Mouse (Mus musculus) yolk sac, embryonic 10.5 days (tissue): Measurements from ENCODE around the gene Vmn1r116.
"Not testable (repeated sequence)": the region's sequence is repeated elsewhere in the genome, so short reads cannot be mapped to it uniquely, and the experiment has no call there.

Experiments
- DNase-seq: peaks from one replicate; pipeline ENCODE4 v3.0.0-alpha.2; 2017; ENCODE audit warnings: low spot score

The Vmn1r116 gene

GRCm38 (mm10) chr7:20871956-20872355 is at the start of gene Vmn1r116:
TSS of gene Vmn1r116 (plus strand) at chr7:20872256.
- DNase-seq = not testable (repeated sequence)

- not testable (repeated sequence) for DNase-seq
Measured at GRCm38 (mm10) chr7:20844885-20845284, 27.2 kb upstream of the Vmn1r116 start, which contains the start of gene Vmn1r115. TSS of gene Vmn1r115 (minus strand) at chr7:20844985.

GRCm38 (mm10) chr7:20884021-20884420 is 12.0 kb downstream of the Vmn1r116 start, which contains the start of gene Vmn1r117:
TSS of gene Vmn1r117 (minus strand) at chr7:20884121.
- DNase-seq = not testable (repeated sequence)

GRCm38 (mm10) chr7:20912247-20912646 is 40.2 kb downstream of the Vmn1r116 start, which contains the start of gene Vmn1r118:
TSS of gene Vmn1r118 (minus strand) at chr7:20912347.
- DNase-seq = not testable (repeated sequence)
